Mouse (Mus musculus) liver, embryonic 15.5 days (tissue): Measurements from ENCODE around the gene Vpreb3. TPM values are rescaled to one million over a fixed set of nuclear protein-coding genes. Genes with fewer than 3 reads are reported as not detected.
A peak's percentile ranks its signal among the peaks of the same experiment; 100 is the strongest.

Source experiments
- ATAC-seq: fragments of 200-750 bp; cut with Nextera tagmentation; 2 replicates; pipeline ENCODE4 v1.8.0; 2017; ENCODE audit warnings: moderate number of reproducible peaks, mild to moderate bottlenecking, moderate library complexity; ENCODE audit not compliant: insufficient read depth
- H3K27ac ChIP-seq: fragments of 300-500 bp; sonication (generic); replicated peaks from 2 replicates; pipeline ENCODE4 v1.5.1; 2015; ENCODE audit warnings: mild to moderate bottlenecking, inconsistent platforms
- H3K27me3 ChIP-seq: fragments of 300-500 bp; sonication (generic); 2 replicates; pipeline ENCODE4 v1.6.1; 2015; ENCODE audit warnings: mild to moderate bottlenecking, inconsistent platforms
- H3K36me3 ChIP-seq: fragments of 300-500 bp; sonication (generic); replicated peaks from 2 replicates; pipeline ENCODE4 v1.6.1; 2015; ENCODE audit warnings: moderate library complexity, mild to moderate bottlenecking, inconsistent platforms
- H3K4me1 ChIP-seq: fragments of 300-500 bp; sonication (generic); replicated peaks from 2 replicates; pipeline ENCODE4 v1.6.1; 2015; ENCODE audit warnings: inconsistent platforms
- H3K4me2 ChIP-seq: fragments of 300-500 bp; sonication (generic); 2 replicates; pipeline ENCODE4 v1.6.1; 2015; ENCODE audit warnings: moderate library complexity, mild to moderate bottlenecking, inconsistent platforms
- H3K4me3 ChIP-seq: fragments of 300-500 bp; sonication (generic); replicated peaks from 2 replicates; pipeline ENCODE4 v1.5.1; 2015; ENCODE audit warnings: mild to moderate bottlenecking, inconsistent platforms
- H3K9ac ChIP-seq: fragments of 300-500 bp; sonication (generic); 2 replicates; pipeline ENCODE4 v1.6.1; 2015; ENCODE audit warnings: moderate library complexity, mild to moderate bottlenecking, inconsistent platforms
- H3K9me3 ChIP-seq: fragments of 300-500 bp; sonication (generic); replicated peaks from 2 replicates; pipeline ENCODE4 v1.6.1; 2016; ENCODE audit warnings: inconsistent platforms
- WGBS: fragments of 180-500 bp; shearing (Covaris S2); methylation state at CpG from one replicate; pipeline ENCODE4 v1.1.7; 2015; ENCODE audit warnings: mixed read lengths; ENCODE audit not compliant: insufficient replicate concordance; 5-methylcytosine and 5-hydroxymethylcytosine counted together
- polyA plus RNA-seq: library from polyadenylated mRNA; unstranded; fragments of >200 nt; fragmentation: Nextera tagmentation; extraction: Ambion mirVana; gene quantifications from 2 replicates; pipeline ENCODE4 v1.2.1, GENCODE M21; 2015

Gene Vpreb3
- polyA plus RNA-seq, 1 experiment from 2014 or later, result 6.4 TPM

- Histone ChIP-seq H3K27me3 (peaks cover 31% of the 10 kb centered on the region), H3K4me2 (no peak overlapping the region), H3K9ac (no peak overlapping the region), H3K4me3 (no peak overlapping the region), H3K27ac (no peak overlapping the region), H3K36me3 (no peaks in the 10 kb centered on the region), H3K4me1 (peaks cover 26% of the 10 kb centered on the region), H3K9me3 (no peaks in the 10 kb centered on the region)
- 46% methylated on average over 11 of the region's 11 CpGs for WGBS
- ATAC-seq, result no peak
Measured at GRCm38 (mm10) chr10:75944066-75944772, 1.4 kb downstream of the Vpreb3 start.

GRCm38 (mm10) chr10:75945213-75945612 lies 2.4 kb downstream of the Vpreb3 start:
- Histone ChIP-seq H3K4me3 (no peak overlapping the region), H3K27me3 (peaks cover 41% of the 10 kb centered on the region), H3K4me2 (no peak overlapping the region), H3K4me1 (peaks cover 17% of the 10 kb centered on the region), H3K9me3 (no peaks in the 10 kb centered on the region), H3K9ac (no peak overlapping the region), H3K27ac (no peak overlapping the region), H3K36me3 (no peaks in the 10 kb centered on the region)
- WGBS, result 67% methylated on average over 7 of the region's 7 CpGs
- ATAC-seq, result no peak

GRCm38 (mm10) chr10:75945896-75946295 lies 3.0 kb downstream of the Vpreb3 start:
- no peak overlapping the region for H3K9ac ChIP-seq
- peaks cover 48% of the 10 kb centered on the region for H3K27me3 ChIP-seq
- 69% methylated on average over 7 of the region's 7 CpGs for whole genome bisulfite sequencing
- no peaks in the 10 kb centered on the region for H3K36me3 ChIP-seq
- peaks cover 12% of the 10 kb centered on the region for H3K4me1 ChIP-seq
- no peak overlapping the region for H3K4me2 ChIP-seq
- H3K27ac ChIP-seq, result no peak overlapping the region
- H3K9me3 ChIP-seq, result no peaks in the 10 kb centered on the region
- no peak overlapping the region for H3K4me3 ChIP-seq
- ATAC-seq, result no peak

- WGBS, result 46% methylated on average over 5 of the region's 5 CpGs
- Histone ChIP-seq H3K9me3 (no peaks in the 10 kb centered on the region), H3K27ac (no peak overlapping the region), H3K4me3 (no peak overlapping the region), H3K36me3 (no peaks in the 10 kb centered on the region), H3K4me2 (no peak overlapping the region), H3K27me3 (peaks cover 64% of the 10 kb centered on the region), H3K4me1 (peaks cover 12% of the 10 kb centered on the region), H3K9ac (no peak overlapping the region)
- ATAC-seq, result no peak
Measured at GRCm38 (mm10) chr10:75948079-75948478, 5.2 kb downstream of the Vpreb3 start.

- Histone ChIP-seq H3K27ac (no peak overlapping the region), H3K4me3 (no peak overlapping the region)
Measured at GRCm38 (mm10) chr10:75949053-75950045, 6.5 kb downstream of the Vpreb3 start.

GRCm38 (mm10) chr10:75950791-75951210 lies 7.9 kb downstream of the Vpreb3 start:
- H3K36me3 ChIP-seq, result no peaks in the 10 kb centered on the region
- peak overlapping the region; percentile 65 for H3K4me2 ChIP-seq
- H3K4me3 ChIP-seq, result peak overlapping the region; percentile 49
- H3K27ac ChIP-seq, result no peak overlapping the region
- H3K4me1 ChIP-seq, result peaks cover 13% of the 10 kb centered on the region
- no peaks in the 10 kb centered on the region for H3K9me3 ChIP-seq
- 3% methylated on average over 19 of the region's 23 CpGs for WGBS
- peaks cover 75% of the 10 kb centered on the region for H3K27me3 ChIP-seq
- H3K9ac ChIP-seq, result no peak overlapping the region
- ATAC-seq, result peak; percentile 31

More at GRCm38 (mm10) chr10:75949053-75950045, 6.5 kb downstream of the Vpreb3 start:
- no peak overlapping the region for H3K4me2 ChIP-seq
- peaks cover 77% of the 10 kb centered on the region for H3K27me3 ChIP-seq
- peaks cover 13% of the 10 kb centered on the region for H3K4me1 ChIP-seq
- no peak for ATAC-seq
- H3K9me3 ChIP-seq, result no peaks in the 10 kb centered on the region
- WGBS, result 66% methylated on average over 22 of the region's 22 CpGs
- no peaks in the 10 kb centered on the region for H3K36me3 ChIP-seq
- no peak overlapping the region for H3K9ac ChIP-seq

- Histone ChIP-seq H3K9me3 (no peaks in the 10 kb centered on the region), H3K27ac (no peak overlapping the region), H3K27me3 (peaks cover 74% of the 10 kb centered on the region), H3K4me2 (peak overlapping the region; percentile 65), H3K36me3 (no peaks in the 10 kb centered on the region), H3K4me3 (peak overlapping the region; percentile 49), H3K4me1 (peaks cover 13% of the 10 kb centered on the region), H3K9ac (no peak overlapping the region)
- 3% methylated on average over 13 of the region's 13 CpGs for WGBS
- ATAC-seq, result no peak
Measured at GRCm38 (mm10) chr10:75951424-75952050, 8.7 kb downstream of the Vpreb3 start.

GRCm38 (mm10) chr10:75954381-75954811 lies 11.5 kb downstream of the Vpreb3 start, which contains the start of gene Gm5134:
Gm5134 (plus strand) TSS chr10:75954514.
- Histone ChIP-seq H3K4me1 (peaks cover 13% of the 10 kb centered on the region), H3K4me2 (peak within 1 kb of the TSS; percentile 64), H3K9me3 (no peaks in the 10 kb centered on the region), H3K27me3 (peaks cover 49% of the 10 kb centered on the region), H3K9ac (0 out of 2 replicates have a peak within 1 kb of the TSS, but pooled peaks have one; percentile 30), H3K4me3 (peak within 1 kb of the TSS; percentile 47), H3K36me3 (no peaks in the 10 kb centered on the region), H3K27ac (no peak within 1 kb of the TSS)
- ATAC-seq, result no peak
- 21% methylated on average over 20 of the region's 20 CpGs for WGBS

- Histone ChIP-seq H3K4me3 (no peak overlapping the region), H3K9ac (no peak overlapping the region), H3K9me3 (no peaks in the 10 kb centered on the region), H3K4me1 (0 out of 2 replicates have a peak, but pooled peaks cover 3% of the 10 kb centered on the region), H3K36me3 (no peaks in the 10 kb centered on the region), H3K4me2 (no peak overlapping the region), H3K27ac (no peak overlapping the region), H3K27me3 (no peaks in the 10 kb centered on the region)
- ATAC-seq, result no peak
- 77% methylated on average over 10 of the region's 10 CpGs for WGBS
Measured at GRCm38 (mm10) chr10:75973846-75974245, 31.0 kb downstream of the Vpreb3 start.

- Histone ChIP-seq H3K4me3 (no peak overlapping the region), H3K9me3 (no peaks in the 10 kb centered on the region), H3K4me2 (no peak overlapping the region), H3K27me3 (no peaks in the 10 kb centered on the region), H3K9ac (no peak overlapping the region), H3K4me1 (0 out of 2 replicates have a peak, but pooled peaks cover 3% of the 10 kb centered on the region), H3K27ac (no peak overlapping the region), H3K36me3 (no peaks in the 10 kb centered on the region)
- 59% methylated on average over 5 of the region's 5 CpGs for WGBS
- no peak for ATAC-seq
Measured at GRCm38 (mm10) chr10:75975216-75975615, 32.4 kb downstream of the Vpreb3 start.
